Mouse (Mus musculus): ENCODE data around the gene Coa7. TPM values are rescaled to one million over a fixed set of nuclear protein-coding genes. Genes with fewer than 3 reads are reported as not detected.

The Coa7 gene
- polyA plus RNA-seq, 1 experiment from 2014 or later = 43.1 TPM

GRCm38 (mm10) chr4:108319747-108320146, 8.2 kb upstream of the Coa7 start:
- Histone ChIP-seq H3K4me3 (ENCODE audit: low read length) (no peak overlapping the region), H3K9ac (ENCODE audit: low read length) (no peak overlapping the region), H3K36me3 (ENCODE audit: control insufficient read depth, insufficient read depth, low read length) (no peaks in the 10 kb centered on the region), H3K27me3 (ENCODE audit: control insufficient read depth, insufficient read depth, low read depth, low read length) (no peaks in the 10 kb centered on the region), H3K4me1 (replicated peaks; ENCODE audit: control insufficient read depth, insufficient read depth, low read length) (0 out of 2 replicates have a peak, but pooled peaks cover 4% of the 10 kb centered on the region), H3K9me3 (ENCODE audit: control insufficient read depth, low read length) (no peaks in the 10 kb centered on the region), H3K4me2 (ENCODE audit: low read depth, low read length) (no peak overlapping the region), H3K27ac (ENCODE audit: low read length) (no peak overlapping the region)
- ATAC-seq (ENCODE audit: low read depth) = no peak
- WGBS = 64% methylated on average over 6 of the region's 6 CpGs

DNA sequence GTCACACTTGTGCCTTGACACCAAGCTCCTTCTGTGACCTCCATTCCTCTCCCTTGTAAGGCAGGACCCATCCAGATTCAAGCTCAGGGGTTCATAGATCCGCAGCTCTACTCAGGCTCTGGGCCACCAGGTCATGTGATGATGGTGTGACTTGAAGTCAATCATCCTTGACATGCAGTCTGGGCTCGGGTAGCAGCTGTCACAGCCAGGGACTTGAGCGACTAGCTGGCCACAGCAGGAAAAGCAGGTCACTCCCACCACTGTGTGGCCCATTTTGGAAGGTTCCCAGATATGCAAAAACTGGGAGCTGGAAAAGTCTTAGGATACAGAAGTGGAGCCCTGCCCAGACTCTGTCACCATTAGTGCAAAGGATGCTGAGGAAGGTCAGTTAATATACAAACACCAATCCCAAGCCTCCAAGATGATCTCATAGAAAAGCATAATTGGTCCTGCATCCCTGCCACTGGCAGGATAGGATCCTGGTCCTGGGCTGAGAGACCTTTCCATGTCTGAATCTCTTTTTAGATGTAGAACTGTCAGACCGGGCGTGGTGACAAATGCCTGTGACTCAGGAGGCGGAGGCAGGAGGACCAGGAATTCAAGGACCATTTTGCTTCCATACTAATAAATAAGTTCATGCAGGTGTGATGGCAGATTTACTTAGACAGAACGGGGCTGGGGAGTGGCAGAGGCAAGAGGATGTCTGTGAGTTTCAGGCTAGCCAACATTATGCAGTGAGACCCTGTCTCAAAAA, 7.1 kb upstream of the Coa7 start:
- no peak overlapping the region for H3K9ac ChIP-seq (ENCODE audit: low read length)
- 0 out of 2 replicates have a peak, but pooled peaks have one; percentile 12 for ATAC-seq (ENCODE audit: low read depth)
- WGBS = 62% methylated on average over 7 of the region's 7 CpGs
- no peaks in the 10 kb centered on the region for H3K27me3 ChIP-seq (ENCODE audit: control insufficient read depth, insufficient read depth, low read depth, low read length)
- H3K4me2 ChIP-seq (ENCODE audit: low read depth, low read length) = no peak overlapping the region
- H3K9me3 ChIP-seq (ENCODE audit: control insufficient read depth, low read length) = no peaks in the 10 kb centered on the region
- 0 out of 2 replicates have a peak, but pooled peaks cover 4% of the 10 kb centered on the region for H3K4me1 ChIP-seq (replicated peaks; ENCODE audit: control insufficient read depth, insufficient read depth, low read length)
- no peak overlapping the region for H3K27ac ChIP-seq (ENCODE audit: low read length)
- no peaks in the 10 kb centered on the region for H3K36me3 ChIP-seq (ENCODE audit: control insufficient read depth, insufficient read depth, low read length)
- no peak overlapping the region for H3K4me3 ChIP-seq (ENCODE audit: low read length)

DNA sequence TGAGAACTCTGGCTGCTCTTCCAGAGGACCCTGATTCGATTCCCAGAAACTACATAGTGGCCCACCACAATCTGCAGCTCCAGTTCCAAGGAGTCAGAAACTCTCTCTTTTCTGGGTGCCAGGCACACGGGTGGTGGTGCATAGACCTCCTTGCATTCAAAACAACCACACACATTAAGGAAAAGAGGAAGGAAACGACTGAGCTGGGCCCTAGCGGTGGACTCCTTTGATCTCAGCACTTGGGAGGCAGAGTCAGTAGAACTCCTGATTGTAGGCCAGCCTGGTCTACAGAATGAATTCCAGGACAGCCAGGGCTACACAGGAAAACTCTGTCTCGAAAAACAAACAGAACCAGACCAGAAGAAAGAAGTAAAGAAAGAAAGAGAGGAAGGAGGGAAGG, 4.4 kb upstream of the Coa7 start:
- H3K27ac ChIP-seq (ENCODE audit: low read length) = no peak overlapping the region

DNA sequence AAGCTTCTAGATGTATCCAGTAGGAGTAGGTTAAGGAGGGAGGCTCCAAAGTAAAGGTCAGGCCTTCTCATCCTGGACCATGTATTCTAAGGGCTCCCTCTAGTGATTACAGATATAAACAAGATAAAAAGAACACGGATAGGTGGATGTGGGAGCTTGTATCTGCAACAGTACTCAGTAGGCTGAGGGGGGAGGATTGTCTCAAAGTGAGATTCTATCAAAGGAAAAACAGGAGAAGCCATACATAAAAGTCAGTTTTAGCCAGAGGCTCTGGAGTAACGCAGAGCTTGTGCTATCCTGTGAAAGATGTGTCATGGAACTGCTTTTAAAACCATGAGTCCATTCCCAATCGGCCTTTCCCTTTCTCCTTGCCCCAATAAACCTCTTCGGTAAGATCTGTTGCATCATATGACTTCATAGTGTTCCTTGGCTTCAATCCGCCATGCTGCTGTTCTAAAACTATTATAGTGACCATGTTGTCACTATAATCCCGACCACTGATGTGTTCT, 815 bp upstream of the Coa7 start:
- no peaks in the 10 kb centered on the region for H3K27me3 ChIP-seq (ENCODE audit: control insufficient read depth, insufficient read depth, low read depth, low read length)
- H3K4me2 ChIP-seq (ENCODE audit: low read depth, low read length) = peak overlapping the region; percentile 70
- peak overlapping the region; percentile 81 for H3K9ac ChIP-seq (ENCODE audit: low read length)
- H3K36me3 ChIP-seq (ENCODE audit: control insufficient read depth, insufficient read depth, low read length) = peaks cover 2% of the 10 kb centered on the region; the same call in 1 of the 2 replicates
- peak overlapping the region; percentile 84 for H3K4me3 ChIP-seq (ENCODE audit: low read length)
- 30% methylated on average over 6 of the region's 6 CpGs for WGBS
- H3K4me1 ChIP-seq (replicated peaks; ENCODE audit: control insufficient read depth, insufficient read depth, low read length) = peaks cover 9% of the 10 kb centered on the region
- no peak for ATAC-seq (ENCODE audit: low read depth)
- H3K9me3 ChIP-seq (ENCODE audit: control insufficient read depth, low read length) = no peaks in the 10 kb centered on the region
- peak overlapping the region; percentile 96 for H3K27ac ChIP-seq (ENCODE audit: low read length)

More for the DNA sequence above, 4.4 kb upstream of the Coa7 start:
- Histone ChIP-seq H3K4me2 (ENCODE audit: low read depth, low read length) (no peak overlapping the region), H3K4me1 (replicated peaks; ENCODE audit: control insufficient read depth, insufficient read depth, low read length) (peaks cover 10% of the 10 kb centered on the region), H3K4me3 (ENCODE audit: low read length) (no peak overlapping the region), H3K9me3 (ENCODE audit: control insufficient read depth, low read length) (no peaks in the 10 kb centered on the region), H3K36me3 (ENCODE audit: control insufficient read depth, insufficient read depth, low read length) (no peaks in the 10 kb centered on the region), H3K27me3 (ENCODE audit: control insufficient read depth, insufficient read depth, low read depth, low read length) (no peaks in the 10 kb centered on the region), H3K9ac (ENCODE audit: low read length) (no peak overlapping the region)
- no peak for ATAC-seq (ENCODE audit: low read depth)
- WGBS = 65% methylated on average over 5 of the region's 5 CpGs

DNA sequence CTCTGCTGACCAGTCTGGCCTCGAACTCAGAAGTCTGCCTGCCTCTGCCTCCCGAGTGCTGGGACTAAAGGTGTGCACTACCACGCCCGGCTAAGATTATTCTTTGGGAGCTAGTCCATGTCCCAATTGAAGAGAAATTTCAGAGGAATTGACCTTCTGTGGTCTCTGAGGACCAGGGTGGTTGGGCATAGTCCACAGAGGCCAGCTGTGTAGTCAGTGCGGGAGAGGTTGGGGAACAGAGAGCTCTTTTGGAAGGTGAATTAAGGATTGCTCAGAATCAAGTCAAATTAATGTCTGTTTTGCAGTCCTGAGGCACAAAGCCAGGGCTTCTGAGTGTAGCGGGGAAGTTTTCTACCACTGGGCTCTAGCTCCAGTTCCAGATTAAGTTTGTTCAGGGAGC, 1.9 kb downstream of the Coa7 start:
- ATAC-seq (ENCODE audit: low read depth) = no peak
- Histone ChIP-seq H3K4me3 (ENCODE audit: low read length) (no peak overlapping the region), H3K27ac (ENCODE audit: low read length) (no peak overlapping the region), H3K4me2 (ENCODE audit: low read depth, low read length) (no peak overlapping the region), H3K9me3 (ENCODE audit: control insufficient read depth, low read length) (no peaks in the 10 kb centered on the region), H3K9ac (ENCODE audit: low read length) (no peak overlapping the region), H3K27me3 (ENCODE audit: control insufficient read depth, insufficient read depth, low read depth, low read length) (no peaks in the 10 kb centered on the region), H3K4me1 (replicated peaks; ENCODE audit: control insufficient read depth, insufficient read depth, low read length) (peaks cover 9% of the 10 kb centered on the region), H3K36me3 (ENCODE audit: control insufficient read depth, insufficient read depth, low read length) (peaks cover 8% of the 10 kb centered on the region)
- 92% methylated on average over 6 of the region's 6 CpGs for WGBS

GRCm38 (mm10) chr4:108332041-108332440, 4.1 kb downstream of the Coa7 start:
- Histone ChIP-seq H3K4me3 (ENCODE audit: low read length) (no peak overlapping the region), H3K9ac (ENCODE audit: low read length) (no peak overlapping the region), H3K27me3 (ENCODE audit: control insufficient read depth, insufficient read depth, low read depth, low read length) (no peaks in the 10 kb centered on the region), H3K27ac (ENCODE audit: low read length) (no peak overlapping the region), H3K9me3 (ENCODE audit: control insufficient read depth, low read length) (no peaks in the 10 kb centered on the region), H3K4me2 (ENCODE audit: low read depth, low read length) (no peak overlapping the region), H3K36me3 (ENCODE audit: control insufficient read depth, insufficient read depth, low read length) (peaks cover 8% of the 10 kb centered on the region), H3K4me1 (replicated peaks; ENCODE audit: control insufficient read depth, insufficient read depth, low read length) (peaks cover 9% of the 10 kb centered on the region)
- no peak for ATAC-seq (ENCODE audit: low read depth)
- 81% methylated on average over 9 of the region's 9 CpGs for WGBS

- 80% methylated on average over 6 of the region's 6 CpGs for WGBS
- Histone ChIP-seq H3K27me3 (ENCODE audit: control insufficient read depth, insufficient read depth, low read depth, low read length) (no peaks in the 10 kb centered on the region), H3K9ac (ENCODE audit: low read length) (no peak overlapping the region), H3K9me3 (ENCODE audit: control insufficient read depth, low read length) (no peaks in the 10 kb centered on the region), H3K36me3 (ENCODE audit: control insufficient read depth, insufficient read depth, low read length) (peaks cover 13% of the 10 kb centered on the region), H3K4me3 (ENCODE audit: low read length) (no peak overlapping the region), H3K4me1 (replicated peaks; ENCODE audit: control insufficient read depth, insufficient read depth, low read length) (no peaks in the 10 kb centered on the region), H3K27ac (ENCODE audit: low read length) (0 out of 2 replicates have a peak overlapping the region, but pooled peaks have one; percentile 3), H3K4me2 (ENCODE audit: low read depth, low read length) (no peak overlapping the region)
- peak; percentile 50 for ATAC-seq (ENCODE audit: low read depth)
Observed at GRCm38 (mm10) chr4:108335413-108335812, 7.5 kb downstream of the Coa7 start.

- no peak overlapping the region for H3K4me2 ChIP-seq (ENCODE audit: low read depth, low read length)
- no peak overlapping the region for H3K4me3 ChIP-seq (ENCODE audit: low read length)
- WGBS = 69% methylated on average over 2 of the region's 2 CpGs
- no peak overlapping the region for H3K9ac ChIP-seq (ENCODE audit: low read length)
- no peaks in the 10 kb centered on the region for H3K4me1 ChIP-seq (replicated peaks; ENCODE audit: control insufficient read depth, insufficient read depth, low read length)
- no peak overlapping the region for H3K27ac ChIP-seq (ENCODE audit: low read length)
- no peaks in the 10 kb centered on the region for H3K9me3 ChIP-seq (ENCODE audit: control insufficient read depth, low read length)
- H3K27me3 ChIP-seq (ENCODE audit: control insufficient read depth, insufficient read depth, low read depth, low read length) = no peaks in the 10 kb centered on the region
- H3K36me3 ChIP-seq (ENCODE audit: control insufficient read depth, insufficient read depth, low read length) = peaks cover 11% of the 10 kb centered on the region
- ATAC-seq (ENCODE audit: low read depth) = no peak
Observed at GRCm38 (mm10) chr4:108336765-108337164, 8.8 kb downstream of the Coa7 start.

DNA sequence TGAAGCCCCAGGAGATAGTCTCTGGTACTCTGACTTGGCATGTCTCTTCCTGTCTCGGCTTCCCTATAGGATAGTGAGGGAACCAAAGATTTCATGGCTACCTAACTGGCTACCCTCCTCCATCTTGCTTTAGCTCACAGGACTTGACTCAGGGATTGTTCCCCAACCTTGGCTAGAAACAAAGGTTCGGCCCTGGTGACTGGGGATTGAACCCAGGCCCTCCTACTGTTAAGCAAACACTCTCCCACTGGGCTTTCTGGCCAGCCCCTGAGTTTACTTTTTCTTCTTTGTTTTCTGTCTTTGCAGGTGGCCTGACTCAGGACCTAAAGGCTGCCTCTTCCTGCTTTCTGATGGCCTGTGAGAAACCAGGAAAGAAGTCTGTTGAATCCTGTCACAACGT, 9.9 kb downstream of the Coa7 start:
- Histone ChIP-seq H3K4me1 (replicated peaks; ENCODE audit: control insufficient read depth, insufficient read depth, low read length) (no peaks in the 10 kb centered on the region), H3K9ac (ENCODE audit: low read length) (no peak overlapping the region), H3K4me3 (ENCODE audit: low read length) (no peak overlapping the region), H3K9me3 (ENCODE audit: control insufficient read depth, low read length) (no peaks in the 10 kb centered on the region), H3K36me3 (ENCODE audit: control insufficient read depth, insufficient read depth, low read length) (peaks cover 11% of the 10 kb centered on the region), H3K27me3 (ENCODE audit: control insufficient read depth, insufficient read depth, low read depth, low read length) (no peaks in the 10 kb centered on the region), H3K27ac (ENCODE audit: low read length) (no peak overlapping the region), H3K4me2 (ENCODE audit: low read depth, low read length) (no peak overlapping the region)
- 33% methylated on average over 3 of the region's 3 CpGs for WGBS
- no peak for ATAC-seq (ENCODE audit: low read depth)

Measured in lung, embryonic 16.5 days (tissue).